Mouse (Mus musculus) macrophage (primary cell): ENCODE data around the gene Zfp652. TPM values are rescaled to one million over a fixed set of nuclear protein-coding genes. Genes with fewer than 3 reads are reported as not detected.

Experiments used
- H3K27ac ChIP-seq: fragments of 350-480 bp; formaldehyde crosslinking; 2 replicates; pipeline ENCODE4 v1.9.0; 2021
- H3K36me3 ChIP-seq: fragments of 350-480 bp; formaldehyde crosslinking; 2 replicates; pipeline ENCODE4 v1.9.0; 2021; ENCODE audit errors: inconsistent target
- H3K4me3 ChIP-seq: fragments of 350-480 bp; formaldehyde crosslinking; 2 replicates; pipeline ENCODE4 v1.9.0; 2021; ENCODE audit errors: inconsistent target
- H3K79me2 ChIP-seq: fragments of 350-480 bp; formaldehyde crosslinking; 2 replicates; pipeline ENCODE4 v1.9.0; 2021; ENCODE audit errors: inconsistent target
- WGBS: methylation state at CpG from one replicate; pipeline ENCODE4 v1.1.7; 2026; ENCODE audit warnings: inconsistent platforms; ENCODE audit not compliant: missing documents; 5-methylcytosine and 5-hydroxymethylcytosine counted together
- polyA plus RNA-seq: library from polyadenylated mRNA; stranded (reverse); fragments of 250-400 nt; gene quantifications from 3 replicates; pipeline ENCODE4 v1.2.4, GENCODE M21; 2018; ENCODE audit warnings: inconsistent platforms

Gene Zfp652
- polyA plus RNA-seq, 1 experiment from 2014 or later: 26.2 TPM

DNA sequence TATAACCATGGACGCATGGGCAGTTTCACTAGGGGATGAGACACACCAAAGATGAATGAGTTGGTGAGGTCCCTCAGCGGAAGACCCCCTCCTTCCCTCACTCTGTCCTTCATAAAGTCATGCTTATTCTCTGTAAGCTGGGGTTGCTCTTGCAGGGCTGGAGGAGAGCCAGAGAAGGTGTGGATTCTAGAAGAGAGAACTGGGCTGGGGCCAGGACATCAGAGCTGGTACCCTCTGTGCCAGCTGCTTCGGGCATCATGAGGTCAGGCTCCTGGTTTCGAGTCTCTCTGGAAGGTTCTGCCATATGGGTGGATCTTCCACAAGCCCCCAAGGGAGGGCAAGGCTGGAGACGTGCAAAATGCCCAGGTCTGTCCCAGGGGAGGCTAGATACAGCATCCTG is 13.9 kb upstream of the Zfp652 start:
- no peaks in the 10 kb centered on the region for H3K79me2 ChIP-seq
- 98% methylated on average over 5 of the region's 5 CpGs for WGBS
- no peaks in the 10 kb centered on the region for H3K36me3 ChIP-seq
- H3K4me3 ChIP-seq: no peak overlapping the region
- H3K27ac ChIP-seq: no peak overlapping the region

GRCm38 (mm10) chr11:95700778-95701739 is 11.4 kb upstream of the Zfp652 start:
- no peak overlapping the region for H3K4me3 ChIP-seq
- H3K79me2 ChIP-seq: no peaks in the 10 kb centered on the region
- H3K27ac ChIP-seq: no peak overlapping the region
- H3K36me3 ChIP-seq: no peaks in the 10 kb centered on the region
- 94% methylated on average over 13 of the region's 13 CpGs for WGBS

- WGBS: 71% methylated on average over 12 of the region's 12 CpGs
- Histone ChIP-seq H3K4me3 (no peak overlapping the region), H3K79me2 (no peaks in the 10 kb centered on the region), H3K27ac (no peak overlapping the region), H3K36me3 (no peaks in the 10 kb centered on the region)
Measured at GRCm38 (mm10) chr11:95704032-95704969, 8.2 kb upstream of the Zfp652 start.

DNA sequence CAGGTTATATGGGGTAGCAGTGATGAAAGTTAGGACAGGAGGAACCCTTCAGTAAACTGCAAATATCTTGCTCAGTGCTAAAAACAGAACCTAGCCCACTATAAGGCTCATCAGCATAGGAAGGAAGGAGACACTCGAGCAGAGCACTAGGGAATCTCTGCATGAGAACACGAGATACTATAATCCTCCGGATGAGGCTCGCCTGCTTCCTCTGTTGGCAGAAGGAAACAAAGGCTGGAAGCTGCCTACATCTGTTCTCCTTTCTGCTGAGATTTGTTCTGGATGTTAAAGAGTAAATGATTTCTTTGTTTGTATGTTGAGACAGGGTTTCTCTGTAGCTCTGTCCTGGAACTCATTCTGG is 7.5 kb upstream of the Zfp652 start:
- no peaks in the 10 kb centered on the region for H3K36me3 ChIP-seq
- H3K27ac ChIP-seq: no peak overlapping the region
- H3K79me2 ChIP-seq: no peaks in the 10 kb centered on the region
- no peak overlapping the region for H3K4me3 ChIP-seq
- WGBS: 73% methylated on average over 4 of the region's 4 CpGs

GRCm38 (mm10) chr11:95709534-95710040 is 2.9 kb upstream of the Zfp652 start:
- H3K27ac ChIP-seq: no peak overlapping the region
- no peaks in the 10 kb centered on the region for H3K36me3 ChIP-seq
- no peak overlapping the region for H3K4me3 ChIP-seq
- 97% methylated on average over 3 of the region's 6 CpGs for WGBS
- peaks cover 12% of the 10 kb centered on the region for H3K79me2 ChIP-seq

GRCm38 (mm10) chr11:95710478-95710877 is 2.0 kb upstream of the Zfp652 start:
- 86% methylated on average over 6 of the region's 7 CpGs for WGBS
- H3K4me3 ChIP-seq: no peak overlapping the region
- H3K27ac ChIP-seq: no peak overlapping the region
- no peaks in the 10 kb centered on the region for H3K36me3 ChIP-seq
- peaks cover 21% of the 10 kb centered on the region for H3K79me2 ChIP-seq

- Histone ChIP-seq H3K27ac (peak overlapping the region; percentile 87), H3K4me3 (peak overlapping the region; percentile 30; the same call in 1 of the 2 replicates)
- 0% methylated on average over 11 of the region's 12 CpGs for WGBS
Measured at GRCm38 (mm10) chr11:95712085-95712562, 349 bp upstream of the Zfp652 start.

DNA sequence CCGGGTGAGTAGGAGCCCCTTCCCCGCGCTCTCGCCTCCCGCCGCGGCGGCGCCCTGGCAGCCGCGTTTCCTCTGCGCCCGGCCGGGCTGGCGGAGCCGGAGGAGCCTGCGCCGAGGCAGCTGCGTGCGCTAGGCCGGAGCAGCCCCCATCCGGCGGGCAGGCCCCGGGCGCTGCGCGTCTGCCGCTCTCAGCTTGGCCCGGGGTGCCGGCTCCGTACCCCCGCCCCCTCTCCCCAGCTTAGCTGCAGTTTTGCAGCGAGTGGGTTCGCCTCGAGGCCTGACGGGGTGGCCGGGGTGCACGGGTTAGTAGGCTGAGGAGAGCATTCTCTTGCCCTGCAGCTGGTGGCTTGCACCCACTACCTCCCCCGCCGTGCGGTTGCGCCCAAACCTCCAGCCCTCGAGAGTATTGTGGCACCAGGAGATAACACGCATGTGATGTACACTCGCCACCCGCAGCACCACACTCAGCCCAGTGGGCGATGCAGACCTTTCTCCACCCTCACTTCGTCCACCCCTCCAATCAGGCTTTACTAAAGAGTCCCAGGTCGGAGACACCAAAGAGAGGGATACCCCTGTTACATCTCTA is 845 bp downstream of the Zfp652 start:
- WGBS: under 1% methylated on average over 46 of the region's 49 CpGs
- peak overlapping the region; percentile 73 for H3K27ac ChIP-seq
- H3K79me2 ChIP-seq: peaks cover 49% of the 10 kb centered on the region
- H3K4me3 ChIP-seq: peak overlapping the region; percentile 71
- no peaks in the 10 kb centered on the region for H3K36me3 ChIP-seq

More at GRCm38 (mm10) chr11:95712085-95712562, 349 bp upstream of the Zfp652 start:
- H3K79me2 ChIP-seq: peaks cover 37% of the 10 kb centered on the region
- H3K36me3 ChIP-seq: no peaks in the 10 kb centered on the region

DNA sequence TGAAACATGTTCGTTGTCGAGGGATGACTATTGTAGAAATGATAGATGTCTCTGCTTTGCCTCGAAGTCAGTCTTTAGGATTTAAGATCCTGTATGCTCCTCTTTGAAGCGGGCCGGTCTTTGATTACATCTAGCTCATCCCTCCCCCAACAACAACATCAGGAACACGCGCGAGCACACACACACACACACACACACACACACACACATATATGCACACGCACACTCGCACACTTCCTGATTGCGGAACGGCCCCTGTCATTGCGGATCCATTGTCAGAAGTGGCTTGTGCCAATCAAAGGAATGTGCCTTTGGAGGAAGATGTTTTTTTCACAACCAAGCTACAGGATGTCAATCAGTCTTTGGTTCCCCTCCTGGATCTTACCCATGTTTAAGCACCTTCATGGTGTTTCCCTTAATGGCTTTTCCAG is 1.4 kb downstream of the Zfp652 start:
- Histone ChIP-seq H3K4me3 (peak overlapping the region; percentile 71), H3K36me3 (no peaks in the 10 kb centered on the region), H3K79me2 (peaks cover 54% of the 10 kb centered on the region), H3K27ac (peak overlapping the region; percentile 73)
- 2% methylated on average over 13 of the region's 13 CpGs for WGBS

GRCm38 (mm10) chr11:95714411-95714810 is 1.9 kb downstream of the Zfp652 start:
- 3% methylated on average over 7 of the region's 7 CpGs for WGBS
- Histone ChIP-seq H3K4me3 (peak overlapping the region; percentile 71), H3K27ac (peak overlapping the region; percentile 73; the same call in 1 of the 2 replicates), H3K79me2 (peaks cover 60% of the 10 kb centered on the region), H3K36me3 (no peaks in the 10 kb centered on the region)

DNA sequence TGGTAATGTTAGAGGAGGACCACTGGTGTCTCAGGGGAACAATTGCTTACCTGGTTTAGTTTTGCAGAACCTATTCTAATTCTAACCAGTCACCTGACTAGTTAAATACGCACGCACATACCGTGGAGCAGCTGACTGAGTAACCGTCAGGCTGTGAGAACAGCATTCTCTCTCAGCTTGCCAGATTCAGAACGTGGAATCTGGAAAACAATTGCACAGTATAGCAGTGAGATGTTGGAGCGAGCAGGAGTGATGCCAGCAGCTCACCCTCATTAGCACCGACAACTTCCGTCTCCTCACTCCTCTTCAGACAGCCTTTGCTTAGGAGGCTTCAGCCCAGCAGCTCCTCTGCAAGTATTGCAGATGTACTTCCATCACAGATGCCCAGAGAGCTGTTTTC is 3.7 kb downstream of the Zfp652 start:
- WGBS: 93% methylated on average over 8 of the region's 8 CpGs

GRCm38 (mm10) chr11:95719356-95719755 is 6.9 kb downstream of the Zfp652 start:
- H3K27ac ChIP-seq: no peak overlapping the region
- no peaks in the 10 kb centered on the region for H3K36me3 ChIP-seq
- H3K4me3 ChIP-seq: no peak overlapping the region
- WGBS: 86% methylated on average over 3 of the region's 3 CpGs
- peaks cover 100% of the 10 kb centered on the region for H3K79me2 ChIP-seq

More for the DNA sequence above, 3.7 kb downstream of the Zfp652 start:
- H3K36me3 ChIP-seq: no peaks in the 10 kb centered on the region
- no peak overlapping the region for H3K4me3 ChIP-seq
- H3K27ac ChIP-seq: no peak overlapping the region
- H3K79me2 ChIP-seq: peaks cover 77% of the 10 kb centered on the region

DNA sequence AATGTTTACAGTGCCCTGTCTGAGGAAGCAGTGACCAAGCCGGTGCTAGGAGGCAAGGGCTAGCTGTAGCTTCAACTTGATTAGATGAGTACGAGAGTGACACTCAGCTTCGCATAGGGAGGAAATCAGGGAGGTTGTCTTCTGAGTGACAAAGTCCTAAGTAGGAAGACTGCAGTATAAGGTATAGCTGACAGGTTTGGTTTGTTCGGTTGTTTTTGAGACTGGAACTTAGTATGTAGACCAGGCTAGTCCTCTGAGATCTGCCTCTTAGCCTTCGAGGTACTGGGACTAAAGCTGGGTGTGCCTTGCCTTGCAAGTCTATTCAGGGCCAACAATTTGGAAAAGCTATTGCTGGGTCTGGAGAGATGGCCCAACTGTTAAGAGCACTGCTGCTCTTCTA is 10.8 kb downstream of the Zfp652 start, which contains the start of gene B130006D01Rik:
Gene B130006D01Rik, plus strand, starts transcription at position 301 of the 400 bp plus-strand sequence.
- Histone ChIP-seq H3K4me3 (no peak within 1 kb of the TSS), H3K27ac (no peak within 1 kb of the TSS), H3K79me2 (peaks cover 100% of the 10 kb centered on the region), H3K36me3 (no peaks in the 10 kb centered on the region)
- WGBS: 97% methylated on average over 5 of the region's 5 CpGs

DNA sequence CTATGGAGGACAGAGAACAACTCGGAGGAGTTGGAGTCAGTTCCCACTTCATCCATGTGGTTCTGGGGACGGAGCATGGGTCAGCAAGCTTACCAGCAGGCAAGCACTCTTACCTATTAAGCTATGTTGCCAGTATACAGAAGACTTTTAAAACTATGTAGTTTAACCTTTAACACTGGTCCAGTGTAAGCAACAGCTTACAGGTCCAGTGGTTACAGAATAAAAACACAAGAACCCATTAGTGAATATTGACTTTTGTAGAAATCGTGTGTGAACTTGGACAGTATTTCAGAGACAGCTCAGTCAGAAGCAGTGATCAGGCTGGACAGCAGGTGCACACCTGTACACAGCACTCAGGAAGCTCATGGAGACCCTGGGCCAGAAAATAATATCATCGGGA is 12.0 kb downstream of the Zfp652 start:
- WGBS: 98% methylated on average over 4 of the region's 4 CpGs
- no peak overlapping the region for H3K27ac ChIP-seq
- peaks cover 100% of the 10 kb centered on the region for H3K79me2 ChIP-seq
- no peak overlapping the region for H3K4me3 ChIP-seq
- H3K36me3 ChIP-seq: no peaks in the 10 kb centered on the region
